Mouse (Mus musculus) left cerebral cortex, adult 2 months (tissue): ENCODE measurements at regions not wholly inside any gene's neighbourhood (a gene's known extent, or its start where the extent isn't known, plus 50 kb on each side); places are given as distances from the start of the nearest gene placed in this dataset.

Experiments used
- DNase-seq, 2 experiments: peaks; one replicate each; pipeline ENCODE4 v3.0.0; 2021 to 2022; ENCODE audit warnings: low spot score in 2 of 2, mixed read lengths in 1 of 2; ENCODE audit errors: extremely low spot score in 1 of 2
- H3K27ac ChIP-seq: fragments of 200-600 bp; 2 replicates; pipeline ENCODE4 v1.8.1; 2022
- H3K4me3 ChIP-seq: fragments of 200-600 bp; 2 replicates; pipeline ENCODE4 v1.8.1; 2022
- CTCF ChIP-seq: fragments of 200-600 bp; IDR thresholded peaks from 2 replicates; pipeline ENCODE4 v1.8.1; 2022; ENCODE audit warnings: antibody characterized with exemption, mild to moderate bottlenecking, moderate library complexity
- intact Hi-C: fragments of 180-260 bp; cut with DNase I; formaldehyde crosslinking; loops from one replicate; pipeline ENCODE4 v1.15.1; 2025

- Histone ChIP-seq H3K27ac (no peak overlapping the region), H3K4me3 (no peak overlapping the region)
- no peak for DNase-seq
- TF ChIP-seq CTCF = no peak
- intact Hi-C loops = loop anchor here (10.0 kb wide), 1 partner anchor 272 kb away; no protein-coding TSS in a partner anchor
Measured at GRCm38 (mm10) chr4:70032497-70032896, 377.7 kb downstream of the Cdk5rap2 start.

GRCm38 (mm10) chr4:70026848-70027247 is 383.4 kb downstream of the Cdk5rap2 start:
- DNase-seq = no peak
- intact Hi-C loops = loop anchor here (5.0 to 10.0 kb wide), 3 partner anchors 130 to 912 kb away; no protein-coding TSS in a partner anchor
- TF ChIP-seq CTCF = no peak
- H3K4me3 ChIP-seq = no peak overlapping the region
- H3K27ac ChIP-seq = no peak overlapping the region

DNA sequence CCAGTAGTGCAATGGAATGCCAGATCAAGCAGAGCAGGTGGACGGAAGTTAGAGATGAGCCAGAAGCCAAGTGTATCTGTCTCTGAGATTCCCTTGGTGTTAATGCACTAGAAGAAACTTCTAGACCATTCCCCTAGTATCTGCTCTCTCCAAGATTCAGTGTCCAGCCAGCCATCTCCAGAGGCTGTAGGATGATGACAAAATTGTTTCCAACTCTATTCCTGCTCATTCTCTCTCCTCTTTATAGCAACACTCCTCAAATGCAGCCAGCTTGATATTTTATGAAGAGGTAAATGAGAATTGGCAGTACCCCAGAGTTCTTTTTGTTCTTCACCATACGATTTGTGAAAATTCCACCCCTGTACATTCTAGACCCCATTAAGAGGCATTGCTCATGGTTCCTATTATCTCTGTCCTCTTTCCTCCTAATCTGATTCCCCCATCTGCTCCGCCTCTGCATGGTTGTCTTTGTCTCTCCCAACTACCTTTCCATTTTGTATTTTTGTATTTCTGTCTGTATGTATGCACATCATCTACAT is 385.3 kb downstream of the Cdk5rap2 start:
- DNase-seq = no peak
- Histone ChIP-seq H3K27ac (peak overlapping the region; percentile 53), H3K4me3 (no peak overlapping the region)
- TF ChIP-seq CTCF = no peak
- intact Hi-C loops = loop anchor here (2.0 to 10.0 kb wide), 4 partner anchors 128 to 910 kb away; no protein-coding TSS in a partner anchor

DNA sequence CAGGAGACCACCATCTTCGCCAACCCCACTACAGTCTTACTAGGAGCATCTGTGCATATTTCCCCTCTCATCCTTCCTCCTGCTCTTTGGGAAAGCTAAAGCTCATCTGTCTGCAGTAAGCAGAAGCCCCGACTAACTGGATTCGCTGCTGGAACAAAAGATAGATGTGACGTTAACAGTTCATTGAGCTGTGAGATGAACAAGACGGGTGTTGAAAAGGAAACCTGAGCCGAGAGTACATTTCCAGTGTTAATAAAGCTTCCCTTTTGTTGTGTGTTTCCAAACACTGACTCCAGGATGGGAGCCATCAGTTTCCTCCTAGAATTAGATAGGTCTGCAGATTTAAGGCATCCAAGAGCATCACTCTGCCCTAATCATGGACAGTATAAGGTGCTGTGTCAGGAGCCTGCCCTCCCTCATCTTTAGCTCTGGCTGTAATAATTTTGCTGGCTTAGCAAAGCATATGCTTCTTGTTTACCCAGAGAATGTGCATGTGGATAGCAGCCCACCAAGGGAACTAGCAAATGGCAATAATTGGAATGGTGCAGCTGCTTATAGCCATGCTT is 389.3 kb downstream of the Cdk5rap2 start:
- H3K27ac ChIP-seq = no peak overlapping the region
- intact Hi-C loops = loop anchor here (10.0 kb wide), 2 partner anchors 826 to 906 kb away; no protein-coding TSS in a partner anchor
- TF ChIP-seq CTCF = no peak
- H3K4me3 ChIP-seq = no peak overlapping the region
- no peak for DNase-seq

GRCm38 (mm10) chr4:70012220-70012580 is 398.0 kb downstream of the Cdk5rap2 start:
- DNase-seq = no peak
- Histone ChIP-seq H3K4me3 (no peak overlapping the region), H3K27ac (no peak overlapping the region)
- no peak for TF ChIP-seq CTCF
- intact Hi-C loops = no loop called here

- no peak for TF ChIP-seq CTCF
- intact Hi-C loops = no loop called here
- no peak for DNase-seq
- no peak overlapping the region for H3K4me3 ChIP-seq
- H3K27ac ChIP-seq = no peak overlapping the region
Measured at GRCm38 (mm10) chr4:70011491-70012219, 398.6 kb downstream of the Cdk5rap2 start.

DNA sequence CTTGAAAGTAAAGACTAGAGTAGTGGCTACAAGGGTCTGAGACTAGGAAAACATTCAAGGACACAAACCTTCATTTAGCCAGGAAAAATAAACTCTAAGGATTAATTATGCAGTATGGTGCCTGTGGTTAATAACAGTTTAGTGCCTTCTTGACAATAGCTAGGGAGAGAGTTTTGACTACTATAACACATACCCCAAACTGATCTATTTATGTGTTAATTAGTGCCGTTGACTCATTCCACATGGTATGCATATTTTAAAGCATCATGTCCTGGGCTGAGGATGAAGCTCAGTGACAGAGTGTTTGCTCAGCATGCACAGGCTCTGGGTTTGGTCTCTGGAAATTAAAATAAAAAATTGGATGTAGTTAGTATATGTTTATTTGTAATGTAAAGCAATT is 399.8 kb downstream of the Cdk5rap2 start:
- Histone ChIP-seq H3K27ac (no peak overlapping the region), H3K4me3 (no peak overlapping the region)
- intact Hi-C loops = no loop called here
- TF ChIP-seq CTCF = no peak
- DNase-seq = no peak

DNA sequence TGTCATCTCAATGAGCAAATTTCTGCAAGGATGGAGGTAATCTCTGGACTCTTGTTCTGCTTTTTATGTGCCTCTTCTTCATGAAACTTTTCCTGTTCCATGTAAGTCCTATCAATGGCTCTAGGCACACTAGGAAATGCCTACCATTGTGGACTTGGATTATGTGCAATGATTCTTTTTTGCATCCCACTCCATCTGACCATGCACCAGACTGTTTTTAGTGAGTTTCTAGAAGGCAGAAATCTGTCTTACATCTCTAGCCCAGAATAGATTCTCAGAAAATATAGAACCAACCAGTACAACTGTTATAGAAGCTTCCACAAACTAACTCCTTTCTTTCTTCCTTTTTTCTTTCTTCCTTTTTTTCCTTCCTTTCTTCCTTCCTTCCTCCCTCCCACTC is 405.3 kb downstream of the Cdk5rap2 start:
- no peak for TF ChIP-seq CTCF
- no peak for DNase-seq
- H3K27ac ChIP-seq = no peak overlapping the region
- H3K4me3 ChIP-seq = no peak overlapping the region
- intact Hi-C loops = no loop called here

DNA sequence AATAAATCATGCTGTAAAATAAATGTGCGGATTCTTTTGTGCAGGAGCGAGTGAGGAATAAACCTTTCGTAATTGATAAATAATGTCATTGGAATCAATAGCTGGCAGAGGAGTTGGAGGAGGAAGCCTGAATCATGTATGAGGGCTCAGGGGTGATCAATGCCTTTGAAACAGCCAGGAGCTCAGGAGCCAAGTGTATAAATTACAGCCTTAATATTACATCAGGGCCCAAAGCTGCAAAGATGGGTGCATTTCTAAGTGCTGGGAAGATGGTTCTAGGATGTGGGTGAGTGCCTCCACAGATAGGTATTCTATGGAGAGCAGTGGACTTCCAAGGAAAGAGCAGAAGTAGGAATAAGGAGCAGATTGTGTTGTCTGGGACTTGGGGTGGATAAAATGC is 417.0 kb downstream of the Cdk5rap2 start:
- H3K27ac ChIP-seq = no peak overlapping the region
- TF ChIP-seq CTCF = no peak
- no peak for DNase-seq
- H3K4me3 ChIP-seq = no peak overlapping the region
- intact Hi-C loops = no loop called here

- no peak for TF ChIP-seq CTCF
- H3K4me3 ChIP-seq = no peak overlapping the region
- no peak overlapping the region for H3K27ac ChIP-seq
- DNase-seq = no peak
- intact Hi-C loops = no loop called here
Measured at GRCm38 (mm10) chr4:69974208-69974607, 436.0 kb downstream of the Cdk5rap2 start.

GRCm38 (mm10) chr4:69973566-69973965 is 436.7 kb downstream of the Cdk5rap2 start:
- no peak for TF ChIP-seq CTCF

DNA sequence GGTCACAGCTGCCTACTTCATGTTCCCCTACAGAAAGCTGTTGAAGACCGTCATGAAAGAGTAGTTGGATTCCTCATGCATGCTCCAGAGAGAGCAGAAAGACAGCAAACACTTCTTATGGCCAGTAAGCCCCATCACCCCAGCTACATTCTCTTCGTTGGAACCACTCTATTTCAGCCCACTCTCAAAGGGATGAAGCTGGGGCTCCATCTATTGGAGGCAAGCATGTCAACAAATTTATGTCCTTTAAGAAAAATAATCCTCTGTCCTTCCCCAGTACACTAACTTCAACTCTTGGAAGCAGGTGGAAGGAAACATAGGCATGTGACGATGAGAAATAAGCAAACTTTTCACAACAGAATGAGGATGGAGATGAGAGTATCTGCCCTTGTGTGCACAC is 438.5 kb downstream of the Cdk5rap2 start:
- H3K4me3 ChIP-seq = no peak overlapping the region
- H3K27ac ChIP-seq = no peak overlapping the region
- intact Hi-C loops = no loop called here
- no peak for DNase-seq
- peak; percentile 36 for TF ChIP-seq CTCF

More at GRCm38 (mm10) chr4:69973566-69973965, 436.7 kb downstream of the Cdk5rap2 start:
- Histone ChIP-seq H3K27ac (no peak overlapping the region), H3K4me3 (no peak overlapping the region)
- no peak for DNase-seq
- intact Hi-C loops = no loop called here

GRCm38 (mm10) chr4:69968424-69968823 is 441.8 kb downstream of the Cdk5rap2 start:
- TF ChIP-seq CTCF = no peak
- Histone ChIP-seq H3K27ac (no peak overlapping the region), H3K4me3 (no peak overlapping the region)
- no peak for DNase-seq
- intact Hi-C loops = no loop called here
